Mouse (Mus musculus): Measurements from ENCODE around the gene Oas1a. TPM values are rescaled to one million over a fixed set of nuclear protein-coding genes. Genes with fewer than 3 reads are reported as not detected.
"Not testable (repeated sequence)": the region's sequence is repeated elsewhere in the genome, so short reads cannot be mapped to it uniquely, and the experiment has no call there.

Oas1a gene
- polyA plus RNA-seq, 1 experiment from 2014 or later, result 1.4 TPM

DNA sequence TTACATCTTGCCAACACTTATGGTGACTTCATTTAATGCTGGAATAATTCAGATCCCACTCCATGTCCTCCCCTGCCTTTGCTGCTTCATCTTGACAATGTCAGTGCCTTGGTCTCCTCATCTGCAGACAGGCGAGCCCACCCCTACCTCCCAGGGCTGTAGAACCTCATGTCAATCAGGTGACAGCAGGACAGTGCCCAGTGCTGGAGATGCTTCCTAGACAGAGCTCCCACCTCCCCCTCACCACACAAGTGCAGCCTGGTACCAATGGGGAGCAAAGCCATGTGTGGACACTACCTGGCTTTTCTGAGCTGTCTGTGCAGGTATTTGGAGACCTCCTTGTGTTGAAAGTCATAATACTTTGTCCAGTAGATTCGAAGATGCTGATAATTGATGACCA, 28.5 kb downstream of the Oas1a start:
- not testable (repeated sequence) for H3K9ac ChIP-seq (ENCODE audit: low read length); H3K4me3 ChIP-seq (ENCODE audit: control insufficient read depth in 1 of 2, insufficient read depth in 1 of 2, low read depth in 1 of 2, low read length in 2 of 2); ATAC-seq (ENCODE audit: insufficient number of reproducible peaks, insufficient read depth, low FRiP score, low read depth); H3K36me3 ChIP-seq (ENCODE audit: control insufficient read depth, insufficient read depth, low read length); H3K27me3 ChIP-seq (ENCODE audit: control insufficient read depth, insufficient read depth, low read length); H3K9me3 ChIP-seq (ENCODE audit: control insufficient read depth, low read length); H3K4me1 ChIP-seq (ENCODE audit: control insufficient read depth in 2 of 2, insufficient read depth in 2 of 2, low read length in 2 of 2); H3K27ac ChIP-seq (replicated peaks in 1 of 2; ENCODE audit: control insufficient read depth in 1 of 2, insufficient read depth in 1 of 2, low read depth in 2 of 2, low read length in 2 of 2); H3K4me2 ChIP-seq (ENCODE audit: low read length)
- WGBS, result 44% methylated on average over 2 of the region's 2 CpGs

GRCm38 (mm10) chr5:120877407-120877806, 29.9 kb downstream of the Oas1a start:
- ATAC-seq (ENCODE audit: insufficient number of reproducible peaks, insufficient read depth, low FRiP score, low read depth); H3K9ac ChIP-seq (ENCODE audit: low read length); H3K4me3 ChIP-seq (ENCODE audit: control insufficient read depth in 1 of 2, insufficient read depth in 1 of 2, low read depth in 1 of 2, low read length in 2 of 2); H3K36me3 ChIP-seq (ENCODE audit: control insufficient read depth, insufficient read depth, low read length); H3K27ac ChIP-seq (replicated peaks in 1 of 2; ENCODE audit: control insufficient read depth in 1 of 2, insufficient read depth in 1 of 2, low read depth in 2 of 2, low read length in 2 of 2); H3K4me1 ChIP-seq (ENCODE audit: control insufficient read depth in 2 of 2, insufficient read depth in 2 of 2, low read length in 2 of 2); H3K4me2 ChIP-seq (ENCODE audit: low read length); H3K9me3 ChIP-seq (ENCODE audit: control insufficient read depth, low read length); H3K27me3 ChIP-seq (ENCODE audit: control insufficient read depth, insufficient read depth, low read length): not testable (repeated sequence)
- 68% methylated on average over 2 of the region's 2 CpGs for WGBS

DNA sequence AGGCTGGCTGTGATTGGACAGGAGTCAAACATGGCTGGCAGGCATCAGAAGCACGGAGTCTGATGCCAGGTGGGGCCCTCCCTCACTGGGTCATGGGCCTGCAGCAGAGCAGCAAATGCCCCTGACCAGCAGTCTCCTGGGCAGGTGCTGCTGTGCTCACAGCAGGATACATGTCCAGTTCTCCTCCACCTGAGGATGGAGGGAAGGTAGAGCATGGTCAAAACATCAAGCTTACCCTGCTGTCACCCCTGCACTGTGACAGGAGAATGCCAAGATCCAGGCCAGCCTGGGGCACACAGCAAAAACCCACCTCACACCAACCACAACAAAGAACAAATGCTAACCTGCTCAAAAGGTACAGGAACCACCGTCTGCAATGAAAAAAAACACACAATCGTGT, 30.5 kb downstream of the Oas1a start:
- not testable (repeated sequence) for H3K27ac ChIP-seq (replicated peaks in 1 of 2; ENCODE audit: control insufficient read depth in 1 of 2, insufficient read depth in 1 of 2, low read depth in 2 of 2, low read length in 2 of 2); H3K27me3 ChIP-seq (ENCODE audit: control insufficient read depth, insufficient read depth, low read length); H3K36me3 ChIP-seq (ENCODE audit: control insufficient read depth, insufficient read depth, low read length); H3K9me3 ChIP-seq (ENCODE audit: control insufficient read depth, low read length); H3K4me3 ChIP-seq (ENCODE audit: control insufficient read depth in 1 of 2, insufficient read depth in 1 of 2, low read depth in 1 of 2, low read length in 2 of 2); H3K9ac ChIP-seq (ENCODE audit: low read length); ATAC-seq (ENCODE audit: insufficient number of reproducible peaks, insufficient read depth, low FRiP score, low read depth); H3K4me2 ChIP-seq (ENCODE audit: low read length); H3K4me1 ChIP-seq (ENCODE audit: control insufficient read depth in 2 of 2, insufficient read depth in 2 of 2, low read length in 2 of 2)
- WGBS, result 52% methylated on average over 2 of the region's 3 CpGs

DNA sequence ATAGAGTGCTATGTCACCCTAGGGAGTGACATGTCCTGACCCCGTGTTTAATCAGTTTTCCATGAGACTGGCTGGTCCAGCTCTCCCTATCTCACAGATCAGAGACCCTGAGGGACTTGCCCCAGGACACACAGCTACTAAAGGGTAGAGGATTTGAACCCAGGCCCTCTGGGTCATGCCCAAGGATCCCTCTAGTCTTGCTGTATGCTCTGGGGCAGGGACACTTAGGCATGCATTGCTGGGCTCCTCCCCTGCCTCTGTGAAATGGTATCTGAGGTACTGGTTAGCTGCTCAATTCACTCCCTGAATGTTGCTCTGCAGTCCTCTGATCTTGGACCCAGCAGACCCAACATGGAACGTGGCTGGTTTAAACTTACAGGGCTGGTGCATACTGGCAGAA, 35.9 kb downstream of the Oas1a start:
- Histone ChIP-seq H3K9ac (ENCODE audit: low read length) (no peak overlapping the region), H3K27me3 (ENCODE audit: control insufficient read depth, insufficient read depth, low read length) (no peaks in the 10 kb centered on the region), H3K9me3 (ENCODE audit: control insufficient read depth, low read length) (no peaks in the 10 kb centered on the region), H3K4me2 (ENCODE audit: low read length) (no peak overlapping the region), H3K36me3 (ENCODE audit: control insufficient read depth, insufficient read depth, low read length) (no peaks in the 10 kb centered on the region), H3K4me1 (ENCODE audit: control insufficient read depth in 2 of 2, insufficient read depth in 2 of 2, low read length in 2 of 2) (no peaks in the 10 kb centered on the region), H3K27ac (replicated peaks in 1 of 2; ENCODE audit: control insufficient read depth in 1 of 2, insufficient read depth in 1 of 2, low read depth in 2 of 2, low read length in 2 of 2) (no peak overlapping the region), H3K4me3 (ENCODE audit: control insufficient read depth in 1 of 2, insufficient read depth in 1 of 2, low read depth in 1 of 2, low read length in 2 of 2) (no peak overlapping the region)
- WGBS, result 51% methylated on average over 2 of the region's 2 CpGs
- ATAC-seq (ENCODE audit: insufficient number of reproducible peaks, insufficient read depth, low FRiP score, low read depth), result no peak

DNA sequence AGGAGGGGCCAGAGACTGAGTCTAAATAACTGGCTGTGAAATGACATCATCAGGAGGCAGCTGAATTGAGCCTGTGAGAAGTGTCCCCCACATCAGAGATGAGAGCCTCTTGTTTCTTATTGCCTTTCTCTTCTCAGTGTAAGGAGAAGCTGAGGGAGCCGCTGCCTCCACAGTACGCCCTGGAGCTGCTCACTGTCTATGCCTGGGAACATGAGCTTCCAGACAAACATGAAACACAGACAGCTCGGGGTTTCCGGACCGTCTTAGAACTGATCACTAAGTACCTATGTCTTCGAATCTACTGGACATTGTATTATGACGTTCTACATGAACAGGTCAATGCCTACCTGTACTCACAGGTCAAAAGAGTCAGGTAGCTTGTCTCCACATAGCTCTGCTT, 36.5 kb downstream of the Oas1a start:
- no peak for ATAC-seq (ENCODE audit: insufficient number of reproducible peaks, insufficient read depth, low FRiP score, low read depth)
- Histone ChIP-seq H3K9ac (ENCODE audit: low read length) (no peak overlapping the region), H3K9me3 (ENCODE audit: control insufficient read depth, low read length) (no peaks in the 10 kb centered on the region), H3K27ac (replicated peaks in 1 of 2; ENCODE audit: control insufficient read depth in 1 of 2, insufficient read depth in 1 of 2, low read depth in 2 of 2, low read length in 2 of 2) (no peak overlapping the region), H3K4me1 (ENCODE audit: control insufficient read depth in 2 of 2, insufficient read depth in 2 of 2, low read length in 2 of 2) (no peaks in the 10 kb centered on the region), H3K27me3 (ENCODE audit: control insufficient read depth, insufficient read depth, low read length) (no peaks in the 10 kb centered on the region), H3K4me3 (ENCODE audit: control insufficient read depth in 1 of 2, insufficient read depth in 1 of 2, low read depth in 1 of 2, low read length in 2 of 2) (no peak overlapping the region), H3K4me2 (ENCODE audit: low read length) (no peak overlapping the region), H3K36me3 (ENCODE audit: control insufficient read depth, insufficient read depth, low read length) (no peaks in the 10 kb centered on the region)
- WGBS, result 80% methylated on average over 7 of the region's 7 CpGs

DNA sequence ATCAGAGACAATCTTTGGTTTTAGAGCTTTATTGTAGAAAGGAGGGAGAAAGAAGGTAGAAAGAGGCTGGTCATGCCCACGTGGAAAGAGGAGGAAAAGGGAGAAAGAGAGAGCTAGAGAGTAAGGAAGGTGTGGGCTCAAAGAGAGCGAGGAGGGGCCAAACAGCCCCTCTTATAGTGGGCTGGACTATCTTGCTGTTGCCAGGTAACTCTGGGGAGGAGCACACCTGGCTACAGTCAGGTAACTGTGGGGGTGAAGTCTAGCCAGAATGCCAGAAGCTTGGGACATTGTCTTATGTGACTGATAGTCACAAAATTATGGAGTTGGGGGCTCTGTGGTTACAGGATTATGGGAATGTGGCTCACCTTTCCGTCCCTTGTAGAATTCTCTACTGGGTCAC, 37.2 kb downstream of the Oas1a start:
- no peaks in the 10 kb centered on the region for H3K4me1 ChIP-seq (ENCODE audit: control insufficient read depth in 2 of 2, insufficient read depth in 2 of 2, low read length in 2 of 2)
- H3K27ac ChIP-seq (replicated peaks in 1 of 2; ENCODE audit: control insufficient read depth in 1 of 2, insufficient read depth in 1 of 2, low read depth in 2 of 2, low read length in 2 of 2), result no peak overlapping the region
- no peak overlapping the region for H3K9ac ChIP-seq (ENCODE audit: low read length)
- H3K27me3 ChIP-seq (ENCODE audit: control insufficient read depth, insufficient read depth, low read length), result no peaks in the 10 kb centered on the region
- H3K36me3 ChIP-seq (ENCODE audit: control insufficient read depth, insufficient read depth, low read length), result no peaks in the 10 kb centered on the region
- H3K4me2 ChIP-seq (ENCODE audit: low read length), result no peak overlapping the region
- 56% methylated on average over 3 of the region's 3 CpGs for WGBS
- no peak overlapping the region for H3K4me3 ChIP-seq (ENCODE audit: control insufficient read depth in 1 of 2, insufficient read depth in 1 of 2, low read depth in 1 of 2, low read length in 2 of 2)
- no peaks in the 10 kb centered on the region for H3K9me3 ChIP-seq (ENCODE audit: control insufficient read depth, low read length)
- no peak for ATAC-seq (ENCODE audit: insufficient number of reproducible peaks, insufficient read depth, low FRiP score, low read depth)

DNA sequence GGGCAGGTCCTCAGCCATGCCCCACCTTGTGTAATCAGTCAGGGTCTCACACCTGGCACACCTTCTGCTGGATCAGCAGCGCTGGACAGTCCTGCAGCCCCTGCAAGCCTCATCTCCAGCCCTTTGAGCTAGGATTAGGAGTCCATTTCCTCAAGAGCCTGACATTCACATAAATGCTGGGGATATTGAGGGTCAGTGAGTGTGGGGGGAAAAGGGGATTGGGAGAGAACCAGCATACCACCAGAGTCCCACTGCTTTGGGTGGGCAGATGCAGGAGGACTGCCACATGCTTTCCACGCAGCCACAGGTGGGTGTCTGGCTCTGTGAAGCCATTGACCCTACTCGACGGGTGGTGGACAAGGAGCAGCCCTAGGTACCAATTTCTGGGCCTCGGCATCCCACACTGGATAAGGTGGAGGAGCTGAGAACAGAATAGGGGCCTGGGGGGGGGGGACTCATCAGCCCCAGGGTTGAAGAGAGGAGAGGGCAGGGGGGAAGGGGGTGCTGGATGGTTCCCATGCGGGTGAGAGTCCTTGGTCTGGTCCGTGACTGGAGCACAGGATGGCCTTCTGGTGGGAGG, 37.8 kb downstream of the Oas1a start:
- 75% methylated on average over 7 of the region's 7 CpGs for WGBS
- Histone ChIP-seq H3K9ac (ENCODE audit: low read length) (no peak overlapping the region), H3K4me3 (ENCODE audit: control insufficient read depth in 1 of 2, insufficient read depth in 1 of 2, low read depth in 1 of 2, low read length in 2 of 2) (no peak overlapping the region), H3K27me3 (ENCODE audit: control insufficient read depth, insufficient read depth, low read length) (no peaks in the 10 kb centered on the region), H3K4me2 (ENCODE audit: low read length) (no peak overlapping the region), H3K4me1 (ENCODE audit: control insufficient read depth in 2 of 2, insufficient read depth in 2 of 2, low read length in 2 of 2) (no peaks in the 10 kb centered on the region), H3K27ac (replicated peaks in 1 of 2; ENCODE audit: control insufficient read depth in 1 of 2, insufficient read depth in 1 of 2, low read depth in 2 of 2, low read length in 2 of 2) (no peak overlapping the region), H3K36me3 (ENCODE audit: control insufficient read depth, insufficient read depth, low read length) (no peaks in the 10 kb centered on the region), H3K9me3 (ENCODE audit: control insufficient read depth, low read length) (no peaks in the 10 kb centered on the region)
- no peak for ATAC-seq (ENCODE audit: insufficient number of reproducible peaks, insufficient read depth, low FRiP score, low read depth)

DNA sequence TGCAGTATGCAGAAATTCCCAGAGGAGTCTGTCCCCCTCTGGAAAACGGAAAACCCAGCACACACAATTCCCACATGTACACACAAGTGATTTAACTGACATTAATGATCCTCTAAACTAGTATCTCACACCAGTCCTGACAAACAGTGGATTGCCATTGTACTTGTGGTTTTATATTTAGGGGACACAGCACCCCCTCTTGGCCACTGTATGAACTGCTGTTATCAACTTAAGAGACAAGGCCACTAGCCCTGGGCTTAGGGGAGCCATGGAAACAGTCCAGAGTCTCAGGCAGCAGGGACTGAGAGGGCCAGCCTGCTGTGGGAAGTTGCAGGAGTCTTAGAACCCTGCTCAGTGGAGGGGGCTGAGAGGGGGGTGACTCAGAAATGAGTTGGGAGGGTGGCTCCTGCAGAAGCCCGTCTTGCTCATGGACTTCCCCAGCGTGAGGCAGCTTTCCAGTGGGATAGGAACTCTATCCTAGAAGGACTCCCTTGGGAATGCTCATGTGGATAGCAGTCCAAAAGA, 41.9 kb downstream of the Oas1a start:
- Histone ChIP-seq H3K27ac (replicated peaks in 1 of 2; ENCODE audit: control insufficient read depth in 1 of 2, insufficient read depth in 1 of 2, low read depth in 2 of 2, low read length in 2 of 2) (no peak overlapping the region), H3K9ac (ENCODE audit: low read length) (no peak overlapping the region), H3K4me2 (ENCODE audit: low read length) (no peak overlapping the region), H3K36me3 (ENCODE audit: control insufficient read depth, insufficient read depth, low read length) (no peaks in the 10 kb centered on the region), H3K9me3 (ENCODE audit: control insufficient read depth, low read length) (no peaks in the 10 kb centered on the region), H3K4me1 (ENCODE audit: control insufficient read depth in 2 of 2, insufficient read depth in 2 of 2, low read length in 2 of 2) (no peaks in the 10 kb centered on the region), H3K27me3 (ENCODE audit: control insufficient read depth, insufficient read depth, low read length) (no peaks in the 10 kb centered on the region), H3K4me3 (ENCODE audit: control insufficient read depth in 1 of 2, insufficient read depth in 1 of 2, low read depth in 1 of 2, low read length in 2 of 2) (no peak overlapping the region)
- WGBS, result 65% methylated on average over 3 of the region's 3 CpGs
- no peak for ATAC-seq (ENCODE audit: insufficient number of reproducible peaks, insufficient read depth, low FRiP score, low read depth)

All from heart, embryonic 14.5 days (tissue).